Mouse (Mus musculus) 3T3-L1 (cell line): ENCODE measurements at regions not wholly inside any gene's neighbourhood (a gene's known extent, or its start where the extent isn't known, plus 50 kb on each side); places are given as distances from the start of the nearest gene placed in this dataset.

Experiments
- DNase-seq: peaks from one replicate; pipeline ENCODE4 v3.0.0-alpha.2; 2015; ENCODE audit warnings: low read depth, low spot score

DNA sequence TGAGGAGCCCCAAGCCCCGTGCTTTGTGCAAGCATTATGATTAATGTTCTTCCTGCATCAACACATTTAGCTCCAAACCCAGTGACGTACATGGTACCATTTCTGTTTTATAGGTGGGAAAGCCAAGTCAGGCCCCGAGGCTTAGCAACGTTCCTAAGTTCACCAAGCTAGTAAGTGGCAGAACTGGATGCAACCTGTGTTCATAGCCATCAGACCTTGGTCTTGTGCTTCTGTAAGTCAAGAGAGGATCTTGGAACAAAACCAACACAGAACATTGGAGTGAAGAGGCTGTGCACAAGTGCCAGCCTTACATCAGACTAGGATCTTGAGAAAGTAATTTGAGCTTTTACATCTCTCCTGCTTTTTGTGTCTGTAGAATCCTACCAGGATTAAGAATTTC is 71.3 kb downstream of the Cdc7 start:
- no peak for DNase-seq

GRCm38 (mm10) chr5:107035782-107036181 is 71.7 kb downstream of the Cdc7 start:
- no peak for DNase-seq

- DNase-seq = no peak
These were observed 72.4 kb downstream of the Cdc7 start for GRCm38 (mm10) chr5:107036475-107036874.

- no peak for DNase-seq
These were observed 73.0 kb downstream of the Cdc7 start for GRCm38 (mm10) chr5:107037087-107037486.

GRCm38 (mm10) chr5:107039340-107039739 is 75.2 kb downstream of the Cdc7 start:
- DNase-seq = no peak

DNA sequence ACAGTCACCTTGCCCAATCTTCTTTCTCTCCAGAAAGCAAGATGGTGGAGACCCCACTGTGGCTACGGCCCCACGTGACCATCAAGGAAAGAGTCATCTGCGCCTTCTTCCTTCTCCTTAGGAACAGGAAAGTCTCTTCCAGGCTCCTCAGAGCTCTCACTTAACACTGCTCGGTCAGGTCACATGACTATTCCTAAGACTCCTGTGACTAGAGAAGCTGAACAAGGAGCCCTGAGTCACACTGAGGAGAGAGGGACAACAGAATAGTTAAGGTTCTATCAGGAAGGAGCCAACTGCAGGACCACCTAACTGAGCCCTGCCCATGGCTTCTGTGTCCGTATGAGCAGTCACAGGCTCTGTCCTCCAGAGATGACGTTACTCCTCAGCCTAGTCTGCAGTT is 75.8 kb downstream of the Cdc7 start:
- DNase-seq = no peak

- DNase-seq = no peak
These were observed 76.4 kb downstream of the Cdc7 start for GRCm38 (mm10) chr5:107040489-107040888.

- DNase-seq = no peak
These were observed 81.0 kb downstream of the Cdc7 start for GRCm38 (mm10) chr5:107045163-107045562.

GRCm38 (mm10) chr5:107046501-107046931 is 82.4 kb downstream of the Cdc7 start:
- no peak for DNase-seq

GRCm38 (mm10) chr5:107048607-107049006 is 84.5 kb downstream of the Cdc7 start:
- no peak for DNase-seq

DNA sequence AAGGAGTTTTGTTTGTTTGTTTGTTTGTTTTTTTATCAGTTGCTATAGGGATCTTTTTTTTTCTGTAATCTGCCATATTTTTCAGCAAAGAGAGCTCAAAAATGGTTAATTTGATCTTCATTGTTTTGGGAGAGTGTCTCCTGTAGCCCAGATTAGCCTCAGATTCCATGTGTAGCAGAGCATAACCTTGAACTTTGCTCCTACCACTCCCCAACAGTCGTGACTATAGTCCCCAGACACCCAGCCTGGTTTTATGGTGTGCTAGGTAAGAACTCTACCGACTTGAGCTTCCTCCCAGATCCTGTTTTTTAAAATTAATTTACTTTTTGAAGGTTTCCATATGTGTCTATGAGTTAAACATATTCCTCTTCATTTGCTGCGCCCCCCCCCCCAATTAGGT is 86.0 kb downstream of the Cdc7 start:
- DNase-seq = no peak

- no peak for DNase-seq
These were observed 87.7 kb downstream of the Cdc7 start for GRCm38 (mm10) chr5:107051868-107052267.

GRCm38 (mm10) chr5:107054900-107055452 is 90.9 kb downstream of the Cdc7 start:
- peak; percentile 15 for DNase-seq

GRCm38 (mm10) chr5:107055455-107055854 is 91.3 kb downstream of the Cdc7 start:
- DNase-seq = no peak
